Mouse (Mus musculus): ENCODE measurements around the gene 9430015G10Rik. TPM values are rescaled to one million over a fixed set of nuclear protein-coding genes. Genes with fewer than 3 reads are reported as not detected.

The 9430015G10Rik gene
- total RNA-seq (2022): 10 to 100 TPM; 10.7 to 22.9 (median 14.1) TPM

DNA sequence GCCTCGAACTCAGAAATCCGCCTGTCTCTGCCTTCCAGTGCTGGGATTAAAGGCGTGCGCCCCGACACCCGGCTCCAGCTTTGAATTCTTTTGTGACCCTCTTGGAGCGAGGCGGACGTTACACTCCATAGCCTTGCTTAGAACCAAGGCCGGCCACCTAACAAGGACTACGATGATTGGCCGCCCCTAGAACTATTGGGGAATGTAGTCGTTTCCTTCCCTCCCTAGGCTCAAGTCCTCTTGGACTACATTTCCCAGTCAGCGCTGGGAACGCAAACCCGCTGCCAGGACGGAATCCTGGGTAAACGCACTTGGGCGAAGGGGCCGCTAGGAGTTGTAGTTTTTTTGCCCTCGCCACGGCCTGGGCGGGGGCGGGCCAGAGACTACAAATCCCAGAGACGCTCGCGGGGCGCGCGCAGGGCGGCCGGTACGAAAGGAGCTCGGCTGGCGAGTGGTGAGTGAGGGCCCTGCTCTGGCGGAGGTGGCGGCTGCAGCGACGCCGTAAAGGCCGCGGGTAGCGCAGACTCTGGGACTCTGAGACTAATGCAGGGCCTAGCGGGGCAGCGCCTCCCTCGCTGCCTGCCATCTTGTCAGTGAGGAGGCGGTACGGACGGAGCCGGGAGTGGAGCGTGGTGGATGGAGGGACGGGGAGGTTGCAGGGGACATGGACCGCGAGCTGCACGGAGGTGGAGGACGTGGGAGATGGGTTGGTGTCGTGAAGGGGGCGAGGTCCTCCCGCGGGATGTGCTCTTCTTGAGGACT lies at the start of gene 9430015G10Rik:
TSS of gene 9430015G10Rik (plus strand) at position 413 of the 762 bp plus-strand sequence.
- DNase-seq: peak; percentile 98

DNA sequence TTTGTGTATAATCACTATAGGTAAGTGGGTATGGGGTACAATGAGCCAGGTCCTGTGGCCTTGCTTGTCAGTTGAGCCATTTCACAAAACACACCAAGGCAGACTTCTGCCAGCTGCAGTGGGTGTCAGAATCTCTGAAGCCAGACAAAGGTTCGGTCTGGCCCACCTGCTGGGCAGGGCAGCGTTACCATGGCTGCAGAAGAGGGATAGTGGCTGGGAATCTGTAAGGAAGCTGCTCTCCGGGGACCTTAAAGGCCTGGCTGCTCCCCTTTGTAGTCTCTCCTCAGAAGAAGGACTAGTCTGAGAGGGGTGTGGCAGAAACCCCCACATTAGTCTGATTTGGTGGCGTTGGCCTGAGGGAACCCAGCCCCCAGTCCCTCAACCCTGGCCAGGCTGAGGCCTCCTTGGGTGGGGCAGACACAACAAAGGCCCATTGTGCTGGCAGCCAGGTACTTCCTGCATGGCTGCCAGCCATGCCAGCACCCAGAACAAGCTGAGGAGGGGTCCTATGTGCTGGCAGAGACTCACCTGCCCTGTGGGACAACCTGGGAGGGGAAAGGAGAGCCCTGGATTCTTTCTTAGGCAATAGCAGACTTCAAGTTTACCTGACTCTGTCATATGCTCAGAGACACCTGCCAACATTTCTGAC lies 45.8 kb upstream of the 9430015G10Rik start:
- DNase-seq: no peak

GRCm38 (mm10) chr4:156064510-156064897 lies 45.3 kb upstream of the 9430015G10Rik start:
- DNase-seq: no peak

- DNase-seq: no peak
Measured at GRCm38 (mm10) chr4:156065156-156065894, 44.5 kb upstream of the 9430015G10Rik start.

GRCm38 (mm10) chr4:156067256-156067949 lies 42.4 kb upstream of the 9430015G10Rik start:
- DNase-seq: no peak

DNA sequence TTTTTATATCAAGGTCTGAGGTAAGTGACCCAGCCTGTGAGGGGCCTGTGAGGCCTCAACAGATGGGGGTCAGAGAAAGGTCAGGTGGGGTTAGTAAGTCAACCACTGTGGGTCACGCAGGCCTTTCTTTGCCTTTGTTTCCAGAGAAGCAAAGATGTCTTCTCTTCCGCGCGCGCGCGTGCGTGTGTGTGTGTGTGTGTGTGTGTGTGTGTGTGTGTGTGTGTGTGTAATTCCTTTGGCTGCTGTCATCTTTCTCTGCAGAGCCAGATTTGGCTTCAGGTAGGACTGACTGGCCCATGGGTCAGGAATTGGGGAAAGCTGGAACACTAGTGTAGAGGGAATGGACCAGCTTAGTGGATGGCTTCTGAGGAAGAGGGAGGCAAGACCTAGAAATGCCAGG lies 40.1 kb upstream of the 9430015G10Rik start:
- DNase-seq: no peak

GRCm38 (mm10) chr4:156070276-156070675 lies 39.5 kb upstream of the 9430015G10Rik start:
- no peak for DNase-seq

GRCm38 (mm10) chr4:156070716-156071115 lies 39.1 kb upstream of the 9430015G10Rik start:
- DNase-seq: no peak

DNA sequence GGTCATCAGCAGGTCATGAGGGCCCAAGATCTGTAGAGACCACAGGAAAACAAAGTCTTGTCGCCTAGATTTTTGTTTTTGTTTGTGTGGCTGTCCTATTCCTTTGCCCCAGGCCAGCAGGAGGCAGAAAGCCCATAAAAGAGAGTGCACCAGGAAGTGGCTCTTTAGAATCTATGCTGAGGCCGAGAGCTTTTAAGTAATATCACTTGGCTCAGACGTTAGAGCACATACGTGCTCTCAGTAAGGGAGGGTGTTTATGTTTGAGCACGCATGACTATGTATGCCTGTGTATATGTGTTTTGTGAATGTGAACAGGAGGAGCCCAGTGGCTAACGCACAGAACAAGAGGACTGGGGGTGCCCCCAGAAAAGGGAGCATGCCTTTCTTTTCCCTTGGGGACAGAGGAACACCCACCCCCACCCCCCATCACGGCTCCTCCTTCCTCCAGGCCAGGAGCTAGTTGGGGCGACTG lies 32.8 kb upstream of the 9430015G10Rik start:
- no peak for DNase-seq

DNA sequence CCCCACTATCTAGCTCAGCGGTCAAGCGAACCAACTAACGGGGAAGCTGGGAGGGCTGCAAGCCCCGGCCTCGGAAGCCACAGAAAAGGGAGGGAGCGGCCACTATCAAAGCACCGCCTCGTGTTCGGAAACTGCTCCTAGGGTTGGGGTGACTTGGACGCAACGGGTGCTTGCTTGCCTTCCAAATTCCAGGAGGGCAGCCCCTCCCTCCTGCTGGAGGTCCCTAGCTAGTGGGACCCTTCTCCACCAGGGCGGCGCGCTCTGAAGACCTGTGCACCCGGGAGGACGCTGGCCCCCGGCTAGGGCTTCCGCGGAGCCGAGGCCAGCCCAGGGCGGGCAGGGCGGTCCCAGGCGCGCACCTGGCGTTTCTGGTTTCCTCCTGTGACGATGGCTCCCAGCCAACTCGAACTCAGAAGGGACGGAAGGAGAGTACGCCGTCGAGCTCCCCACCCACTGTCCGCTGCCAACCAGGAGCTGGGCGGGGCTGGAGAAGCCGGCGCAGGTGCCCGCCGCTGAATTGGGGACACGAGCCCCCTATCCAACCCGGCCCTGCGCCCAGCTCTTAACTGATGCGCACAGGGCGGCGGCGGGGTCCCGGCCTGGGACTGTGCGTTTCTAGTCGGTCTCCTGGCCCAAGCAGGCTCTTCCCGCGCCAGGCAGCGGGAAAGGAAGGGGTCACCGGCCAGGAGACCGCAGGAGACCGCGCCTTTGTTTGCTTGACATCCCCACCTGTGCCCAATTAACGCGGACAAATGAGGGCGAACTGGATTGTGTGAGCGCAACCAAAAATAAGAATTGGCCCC lies 32.1 kb upstream of the 9430015G10Rik start:
- no peak for DNase-seq

GRCm38 (mm10) chr4:156082621-156083234 lies 27.1 kb upstream of the 9430015G10Rik start:
- DNase-seq: no peak

GRCm38 (mm10) chr4:156083348-156083747 lies 26.4 kb upstream of the 9430015G10Rik start:
- DNase-seq: peak; percentile 15

DNA sequence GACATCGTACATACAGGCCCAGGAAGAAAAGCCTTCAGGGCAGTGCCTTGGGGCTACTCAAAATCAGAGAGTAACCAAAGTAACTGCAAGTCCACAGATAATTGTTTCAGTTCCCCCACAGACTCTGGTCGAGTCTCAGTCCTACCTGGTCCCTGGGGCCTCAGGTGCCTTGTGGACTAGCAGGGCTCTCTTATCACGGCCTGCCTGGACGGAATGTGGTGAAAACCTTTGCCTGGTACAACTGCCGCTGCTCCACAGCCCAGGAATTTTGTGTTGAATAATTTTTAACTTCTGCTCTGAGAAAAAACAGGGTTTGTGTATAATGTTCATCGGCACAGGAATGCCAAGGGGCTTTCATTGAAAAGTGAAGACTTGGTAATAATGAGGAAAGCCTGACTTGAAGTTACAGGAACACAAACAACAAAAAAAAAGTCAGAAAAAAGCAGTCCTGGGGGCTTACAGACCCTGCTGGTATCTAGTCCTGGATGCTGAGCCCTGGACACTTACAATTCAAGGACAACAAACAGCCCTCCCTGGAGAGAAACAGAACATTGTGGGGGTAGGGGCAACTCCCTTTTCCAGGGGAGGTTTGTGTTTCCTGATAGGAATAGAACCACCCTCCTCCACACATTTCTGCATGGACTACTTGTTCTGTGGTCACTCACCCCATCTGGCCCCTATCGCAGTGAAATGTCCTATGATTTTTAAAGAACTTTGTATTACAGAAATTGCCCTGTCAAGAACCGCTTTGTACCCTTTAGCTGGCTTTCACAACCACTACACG lies 25.5 kb upstream of the 9430015G10Rik start:
- DNase-seq: no peak

- no peak for DNase-seq
Measured at GRCm38 (mm10) chr4:156085256-156085655, 24.5 kb upstream of the 9430015G10Rik start.

DNA sequence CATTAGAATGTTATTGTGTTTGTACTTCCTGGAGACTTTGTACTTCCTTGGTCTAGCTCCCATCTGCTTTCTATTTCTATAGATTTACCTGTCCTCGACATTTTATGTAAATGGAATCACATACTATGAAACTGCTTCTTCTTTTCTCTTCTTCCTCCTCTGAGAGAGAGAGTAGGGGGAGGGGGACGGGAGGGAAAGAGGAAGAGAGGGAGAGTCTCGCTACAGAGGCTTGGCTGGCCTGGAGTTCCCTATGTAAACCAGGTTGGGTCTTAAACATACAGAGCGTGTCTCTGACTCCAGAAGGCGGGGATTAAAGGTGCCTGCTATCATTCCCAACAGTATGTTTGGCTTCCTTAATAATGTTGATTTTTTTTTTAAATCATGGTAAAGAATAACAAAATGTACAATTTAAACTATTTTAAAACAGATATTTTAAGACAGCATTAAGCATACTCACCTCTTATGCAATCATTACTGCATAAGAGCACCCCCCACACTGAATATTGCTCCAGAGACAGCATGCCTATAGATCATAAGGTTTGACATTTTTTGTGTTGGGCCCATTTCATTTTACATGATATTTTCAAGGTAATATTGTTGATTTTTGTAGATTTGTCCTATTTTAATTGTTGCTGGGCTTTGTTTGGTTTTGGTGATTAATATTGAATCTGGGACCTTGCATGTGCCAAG lies 22.2 kb upstream of the 9430015G10Rik start:
- no peak for DNase-seq

DNA sequence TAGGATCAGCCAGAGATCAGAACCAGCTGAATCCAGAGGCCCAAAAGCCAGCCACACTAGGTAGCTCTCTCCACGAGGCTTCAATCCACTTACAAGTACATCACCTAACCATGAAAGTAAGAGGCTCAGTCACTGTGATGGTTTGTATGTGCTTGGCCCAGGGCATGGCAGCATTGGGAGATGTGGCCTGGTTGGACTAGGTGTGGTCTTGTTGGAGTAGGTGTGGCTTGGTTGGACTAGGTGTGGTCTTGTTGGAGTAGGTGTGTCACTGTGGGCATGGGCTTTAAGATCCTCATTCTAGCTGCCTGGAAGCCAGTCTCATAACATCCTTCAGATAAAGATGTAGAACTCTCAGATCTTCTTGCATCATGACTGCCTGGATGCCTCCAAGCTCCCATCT lies 18.5 kb upstream of the 9430015G10Rik start:
- DNase-seq: no peak

GRCm38 (mm10) chr4:156092765-156093164 lies 17.0 kb upstream of the 9430015G10Rik start:
- DNase-seq: no peak

- DNase-seq: no peak
Measured at GRCm38 (mm10) chr4:156093758-156094157, 16.0 kb upstream of the 9430015G10Rik start.

DNA sequence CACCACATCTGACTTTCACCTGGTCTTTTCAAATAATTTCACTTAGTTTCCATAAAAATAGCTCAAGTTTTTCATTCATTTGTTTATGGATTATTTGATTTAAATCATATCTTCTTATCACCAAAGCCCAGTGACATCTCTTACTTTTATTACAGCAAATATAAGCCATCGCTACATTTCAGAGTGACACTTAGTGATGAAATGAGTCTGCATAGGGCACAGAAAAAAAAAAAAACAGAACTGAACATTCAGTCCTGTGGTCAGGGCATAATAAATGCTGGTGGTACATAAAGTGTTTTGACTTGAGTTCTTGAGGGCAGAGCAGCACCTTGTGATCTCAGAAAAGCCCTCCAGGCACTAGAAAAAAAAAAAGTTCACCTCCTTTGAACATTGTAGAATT lies 13.6 kb upstream of the 9430015G10Rik start:
- DNase-seq: no peak

All from adrenal gland, adult 8-10 months (tissue).